18 mouse cellular contexts compared by ENCODE assay signal in the genomic region with DNA sequence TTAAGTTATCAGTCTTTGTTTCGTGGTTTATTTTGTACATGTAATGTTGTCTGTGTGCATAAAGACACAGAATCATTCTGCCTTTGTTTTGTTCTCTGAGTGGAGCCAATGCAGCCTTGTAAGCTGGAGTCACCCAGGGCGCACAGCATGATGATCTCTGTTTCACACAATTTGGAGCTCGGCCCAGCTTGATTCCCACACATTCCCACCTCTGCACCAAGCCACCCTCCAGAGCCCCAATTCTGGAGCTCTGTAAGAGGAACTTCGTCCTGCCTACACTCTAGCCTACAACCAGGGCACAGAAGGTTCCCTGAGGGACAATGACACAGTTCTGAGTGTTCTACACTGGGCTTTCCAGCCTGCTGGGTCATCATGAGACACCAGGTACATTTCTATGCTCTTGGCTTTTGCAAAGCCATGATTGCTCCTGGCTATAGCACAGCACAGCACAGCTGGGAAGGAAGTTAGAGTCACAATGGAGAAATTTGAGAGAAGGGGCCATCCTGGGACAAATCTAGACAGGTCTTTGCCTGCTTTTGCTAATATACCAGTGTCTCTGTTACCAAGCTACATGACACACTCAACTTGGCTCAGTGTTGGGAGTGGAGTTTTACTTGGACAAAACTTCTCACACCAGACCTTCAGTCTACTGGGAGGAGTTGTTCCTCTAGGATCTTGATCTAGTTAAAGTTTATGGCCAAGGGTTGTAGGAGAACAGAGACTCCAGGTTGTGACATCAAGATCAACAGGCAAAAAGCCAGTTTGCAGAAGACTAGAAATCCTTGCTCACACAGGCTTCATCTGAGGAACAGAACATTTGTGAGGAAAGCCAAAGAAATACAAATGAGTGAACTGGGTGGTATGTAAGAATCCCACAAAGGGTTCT.
DNase-seq lines count a peak whose midpoint lies in the region.
"Had no signal": no experiment of that assay in that cellular context is flagged by ENCODE, and none has a peak within 500 bp of the region (broad histone marks: within the 10 kb centered on the region; RNA-seq: fewer than 3 reads in every experiment).

No protein-coding gene starts in this region.

- peak; percentile 36 for DNase-seq in gastrocnemius, adult 18-20 months (ENCODE audit: low spot score)
- DNase-seq in gastrocnemius, postnatal 10 days, result no peak
- DNase-seq in layer of hippocampus, adult 18-20 months (ENCODE audit: low spot score in 2 of 2), result peak; percentile 30 to 71
- no peak for DNase-seq in layer of hippocampus, postnatal 14 days (ENCODE audit: low spot score in 2 of 2)
- peak; percentile 50 for DNase-seq in right cerebral cortex, adult 18-20 months
- DNase-seq in right cerebral cortex, postnatal 4 days, result no peak
- no peak for DNase-seq in adrenal gland, adult 8-10 months
- no peak for DNase-seq in urinary bladder, postnatal 36 days (ENCODE audit: low spot score in 2 of 2)
- DNase-seq: adrenal gland, postnatal 36 days; cerebellum, adult 11-12 months; cerebellum, postnatal 10 days; forebrain, postnatal 0 days; heart, postnatal 36 days; kidney, adult 18-20 months; kidney, postnatal 4 days; lung, postnatal 10 days; right cerebral cortex, postnatal 14 days; thymus, postnatal 25 days had no signal

Comparison
In these comparisons a context has a peak if more than half of its experiments do, and no peak if none do; other contexts are left out.
1. DNase-seq: peak in gastrocnemius, adult 18-20 months (single experiment), layer of hippocampus, adult 18-20 months (2 of 2) and right cerebral cortex, adult 18-20 months (single experiment); none in gastrocnemius, postnatal 10 days (single experiment), layer of hippocampus, postnatal 14 days (0 of 2), right cerebral cortex, postnatal 4 days (single experiment), adrenal gland, adult 8-10 months (single experiment) and urinary bladder, postnatal 36 days (0 of 2).